Mouse (Mus musculus): Measurements from ENCODE around the gene Plk3. TPM values are rescaled to one million over a fixed set of nuclear protein-coding genes. Genes with fewer than 3 reads are reported as not detected.
A peak's percentile ranks its signal among the peaks of the same experiment; 100 is the strongest.

The Plk3 gene
- polyA plus RNA-seq, 1 experiment from 2014 or later, result 2.0 TPM

- no peak for ATAC-seq (ENCODE audit: insufficient number of reproducible peaks, low FRiP score, low TSS enrichment, low read depth)
- no peaks in the 10 kb centered on the region for H3K27me3 ChIP-seq (ENCODE audit: control insufficient read depth, insufficient read depth, low read length)
- peak overlapping the region; percentile 100 for H3K4me2 ChIP-seq (ENCODE audit: low read depth, severe bottlenecking)
- WGBS, result 82% methylated on average over 5 of the region's 5 CpGs
- H3K4me1 ChIP-seq (ENCODE audit: control insufficient read depth, insufficient read depth, low read length), result 0 out of 2 replicates have a peak, but pooled peaks cover 3% of the 10 kb centered on the region
- H3K36me3 ChIP-seq (ENCODE audit: control insufficient read depth, insufficient read depth, low read length), result no peaks in the 10 kb centered on the region
- no peak overlapping the region for H3K27ac ChIP-seq (replicated peaks; ENCODE audit: low read depth, low read length)
- H3K9me3 ChIP-seq (ENCODE audit: control insufficient read depth, low read length), result no peaks in the 10 kb centered on the region
- no peak for DNase-seq (ENCODE audit: low spot score)
- H3K9ac ChIP-seq (ENCODE audit: low read length), result peak overlapping the region; percentile 65
- peak overlapping the region; percentile 63 for H3K4me3 ChIP-seq (ENCODE audit: low read depth, low read length)
These were observed 14.1 kb downstream of the Plk3 start for GRCm38 (mm10) chr4:117119636-117120035.

GRCm38 (mm10) chr4:117117931-117118330, 15.8 kb downstream of the Plk3 start:
- Histone ChIP-seq H3K36me3 (ENCODE audit: control insufficient read depth, insufficient read depth, low read length) (no peaks in the 10 kb centered on the region), H3K9me3 (ENCODE audit: control insufficient read depth, low read length) (no peaks in the 10 kb centered on the region), H3K27ac (replicated peaks; ENCODE audit: low read depth, low read length) (no peak overlapping the region), H3K4me2 (ENCODE audit: low read depth, severe bottlenecking) (no peak overlapping the region), H3K9ac (ENCODE audit: low read length) (no peak overlapping the region), H3K27me3 (ENCODE audit: control insufficient read depth, insufficient read depth, low read length) (no peaks in the 10 kb centered on the region), H3K4me1 (ENCODE audit: control insufficient read depth, insufficient read depth, low read length) (0 out of 2 replicates have a peak, but pooled peaks cover 3% of the 10 kb centered on the region), H3K4me3 (ENCODE audit: low read depth, low read length) (no peak overlapping the region)
- no peak for ATAC-seq (ENCODE audit: insufficient number of reproducible peaks, low FRiP score, low TSS enrichment, low read depth)
- no peak for DNase-seq (ENCODE audit: low spot score)
- 95% methylated on average over 7 of the region's 7 CpGs for WGBS

- Histone ChIP-seq H3K9me3 (ENCODE audit: control insufficient read depth, low read length) (no peaks in the 10 kb centered on the region), H3K9ac (ENCODE audit: low read length) (no peak overlapping the region), H3K36me3 (ENCODE audit: control insufficient read depth, insufficient read depth, low read length) (no peaks in the 10 kb centered on the region), H3K4me2 (ENCODE audit: low read depth, severe bottlenecking) (no peak overlapping the region), H3K4me1 (ENCODE audit: control insufficient read depth, insufficient read depth, low read length) (no peaks in the 10 kb centered on the region), H3K27me3 (ENCODE audit: control insufficient read depth, insufficient read depth, low read length) (no peaks in the 10 kb centered on the region), H3K4me3 (ENCODE audit: low read depth, low read length) (no peak overlapping the region), H3K27ac (replicated peaks; ENCODE audit: low read depth, low read length) (no peak overlapping the region)
- ATAC-seq (ENCODE audit: insufficient number of reproducible peaks, low FRiP score, low TSS enrichment, low read depth) (no peak), DNase-seq (ENCODE audit: low spot score) (no peak)
- 79% methylated on average over 5 of the region's 5 CpGs for WGBS
These were observed 18.2 kb downstream of the Plk3 start for GRCm38 (mm10) chr4:117115592-117115991.

GRCm38 (mm10) chr4:117113237-117113636, 20.5 kb downstream of the Plk3 start:
- no peaks in the 10 kb centered on the region for H3K27me3 ChIP-seq (ENCODE audit: control insufficient read depth, insufficient read depth, low read length)
- ATAC-seq (ENCODE audit: insufficient number of reproducible peaks, low FRiP score, low TSS enrichment, low read depth) (no peak), DNase-seq (ENCODE audit: low spot score) (no peak)
- no peaks in the 10 kb centered on the region for H3K9me3 ChIP-seq (ENCODE audit: control insufficient read depth, low read length)
- no peak overlapping the region for H3K4me3 ChIP-seq (ENCODE audit: low read depth, low read length)
- no peak overlapping the region for H3K9ac ChIP-seq (ENCODE audit: low read length)
- no peaks in the 10 kb centered on the region for H3K4me1 ChIP-seq (ENCODE audit: control insufficient read depth, insufficient read depth, low read length)
- no peaks in the 10 kb centered on the region for H3K36me3 ChIP-seq (ENCODE audit: control insufficient read depth, insufficient read depth, low read length)
- no peak overlapping the region for H3K27ac ChIP-seq (replicated peaks; ENCODE audit: low read depth, low read length)
- 85% methylated on average over 1 of the region's 1 CpGs for WGBS
- H3K4me2 ChIP-seq (ENCODE audit: low read depth, severe bottlenecking), result 0 out of 2 replicates have a peak overlapping the region, but pooled peaks have one; percentile 17

DNA sequence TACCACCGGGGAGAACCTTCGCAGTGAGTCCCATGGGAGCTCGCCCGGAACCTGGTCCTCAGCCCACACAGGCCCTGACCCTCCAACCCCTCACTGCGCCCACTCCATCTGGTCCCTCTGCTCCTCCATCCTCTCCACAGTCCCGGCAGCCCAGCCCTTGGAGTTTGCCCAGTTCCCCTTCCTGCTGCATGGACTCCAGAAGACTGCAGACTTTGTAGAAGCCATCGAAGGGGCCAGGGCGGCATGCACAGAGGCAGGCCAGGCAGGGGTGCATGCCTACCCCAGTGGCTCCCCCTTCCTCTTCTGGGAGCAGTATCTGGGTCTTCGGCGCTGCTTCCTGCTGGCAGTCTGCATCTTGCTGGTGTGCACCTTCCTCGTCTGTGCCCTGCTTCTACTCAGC, 22.8 kb downstream of the Plk3 start:
- 92% methylated on average over 11 of the region's 11 CpGs for WGBS
- ATAC-seq (ENCODE audit: insufficient number of reproducible peaks, low FRiP score, low TSS enrichment, low read depth), result no peak
- no peaks in the 10 kb centered on the region for H3K36me3 ChIP-seq (ENCODE audit: control insufficient read depth, insufficient read depth, low read length)
- H3K4me2 ChIP-seq (ENCODE audit: low read depth, severe bottlenecking), result no peak overlapping the region
- no peak overlapping the region for H3K9ac ChIP-seq (ENCODE audit: low read length)
- H3K27me3 ChIP-seq (ENCODE audit: control insufficient read depth, insufficient read depth, low read length), result no peaks in the 10 kb centered on the region
- no peaks in the 10 kb centered on the region for H3K4me1 ChIP-seq (ENCODE audit: control insufficient read depth, insufficient read depth, low read length)
- no peak overlapping the region for H3K4me3 ChIP-seq (ENCODE audit: low read depth, low read length)
- DNase-seq (ENCODE audit: low spot score), result no peak
- H3K27ac ChIP-seq (replicated peaks; ENCODE audit: low read depth, low read length), result no peak overlapping the region
- H3K9me3 ChIP-seq (ENCODE audit: control insufficient read depth, low read length), result no peaks in the 10 kb centered on the region

DNA sequence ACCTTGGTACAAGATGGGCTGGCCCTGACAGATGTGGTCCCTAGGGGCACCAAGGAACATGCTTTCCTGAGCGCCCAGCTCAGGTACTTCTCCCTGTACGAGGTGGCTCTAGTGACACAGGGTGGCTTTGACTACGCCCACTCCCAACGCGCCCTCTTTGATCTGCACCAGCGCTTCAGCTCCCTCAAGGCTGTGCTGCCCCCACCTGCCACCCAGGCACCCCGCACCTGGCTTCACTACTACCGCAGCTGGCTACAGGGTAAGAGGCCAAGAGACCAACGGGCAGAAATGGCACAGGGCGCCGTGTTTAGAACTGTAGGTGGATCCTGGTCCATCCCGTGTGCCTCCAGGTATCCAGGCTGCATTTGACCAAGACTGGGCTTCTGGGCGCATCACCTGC, 23.5 kb downstream of the Plk3 start:
- no peak overlapping the region for H3K4me2 ChIP-seq (ENCODE audit: low read depth, severe bottlenecking)
- no peak overlapping the region for H3K9ac ChIP-seq (ENCODE audit: low read length)
- no peak for DNase-seq (ENCODE audit: low spot score)
- H3K27ac ChIP-seq (replicated peaks; ENCODE audit: low read depth, low read length), result no peak overlapping the region
- H3K4me3 ChIP-seq (ENCODE audit: low read depth, low read length), result no peak overlapping the region
- H3K27me3 ChIP-seq (ENCODE audit: control insufficient read depth, insufficient read depth, low read length), result no peaks in the 10 kb centered on the region
- WGBS, result 93% methylated on average over 13 of the region's 13 CpGs
- no peak for ATAC-seq (ENCODE audit: insufficient number of reproducible peaks, low FRiP score, low TSS enrichment, low read depth)
- H3K36me3 ChIP-seq (ENCODE audit: control insufficient read depth, insufficient read depth, low read length), result no peaks in the 10 kb centered on the region
- no peaks in the 10 kb centered on the region for H3K9me3 ChIP-seq (ENCODE audit: control insufficient read depth, low read length)
- H3K4me1 ChIP-seq (ENCODE audit: control insufficient read depth, insufficient read depth, low read length), result no peaks in the 10 kb centered on the region

DNA sequence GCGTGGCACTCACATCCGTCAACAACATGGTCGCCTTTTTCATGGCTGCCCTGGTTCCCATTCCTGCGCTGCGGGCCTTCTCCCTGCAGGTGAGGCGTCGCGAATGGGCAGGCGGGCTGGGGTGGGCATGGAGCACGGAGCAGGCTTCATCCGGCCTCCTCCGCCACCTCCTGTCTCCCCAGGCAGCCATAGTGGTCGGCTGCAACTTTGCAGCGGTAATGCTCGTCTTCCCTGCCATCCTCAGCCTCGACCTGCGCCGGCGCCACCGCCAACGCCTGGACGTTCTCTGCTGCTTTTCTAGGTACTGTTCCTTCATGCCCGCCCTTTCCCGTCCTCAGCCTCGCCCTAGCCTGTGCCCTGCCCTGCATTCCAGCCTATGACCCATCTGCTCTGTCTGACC, 24.4 kb downstream of the Plk3 start:
- no peak overlapping the region for H3K9ac ChIP-seq (ENCODE audit: low read length)
- no peak overlapping the region for H3K4me3 ChIP-seq (ENCODE audit: low read depth, low read length)
- no peak overlapping the region for H3K27ac ChIP-seq (replicated peaks; ENCODE audit: low read depth, low read length)
- no peaks in the 10 kb centered on the region; the same call in 1 of the 2 replicates for H3K36me3 ChIP-seq (ENCODE audit: control insufficient read depth, insufficient read depth, low read length)
- no peaks in the 10 kb centered on the region for H3K27me3 ChIP-seq (ENCODE audit: control insufficient read depth, insufficient read depth, low read length)
- no peaks in the 10 kb centered on the region for H3K4me1 ChIP-seq (ENCODE audit: control insufficient read depth, insufficient read depth, low read length)
- DNase-seq (ENCODE audit: low spot score) (no peak), ATAC-seq (ENCODE audit: insufficient number of reproducible peaks, low FRiP score, low TSS enrichment, low read depth) (no peak)
- no peak overlapping the region for H3K4me2 ChIP-seq (ENCODE audit: low read depth, severe bottlenecking)
- 95% methylated on average over 25 of the region's 25 CpGs for WGBS
- no peaks in the 10 kb centered on the region for H3K9me3 ChIP-seq (ENCODE audit: control insufficient read depth, low read length)

GRCm38 (mm10) chr4:117108524-117108849, 25.3 kb downstream of the Plk3 start:
- 97% methylated on average over 6 of the region's 6 CpGs for WGBS
- Histone ChIP-seq H3K9ac (ENCODE audit: low read length) (no peak overlapping the region), H3K27ac (replicated peaks; ENCODE audit: low read depth, low read length) (no peak overlapping the region), H3K4me2 (ENCODE audit: low read depth, severe bottlenecking) (no peak overlapping the region), H3K36me3 (ENCODE audit: control insufficient read depth, insufficient read depth, low read length) (no peaks in the 10 kb centered on the region; the same call in 1 of the 2 replicates), H3K4me1 (ENCODE audit: control insufficient read depth, insufficient read depth, low read length) (no peaks in the 10 kb centered on the region), H3K9me3 (ENCODE audit: control insufficient read depth, low read length) (no peaks in the 10 kb centered on the region), H3K4me3 (ENCODE audit: low read depth, low read length) (no peak overlapping the region), H3K27me3 (ENCODE audit: control insufficient read depth, insufficient read depth, low read length) (no peaks in the 10 kb centered on the region)
- DNase-seq (ENCODE audit: low spot score) (no peak), ATAC-seq (ENCODE audit: insufficient number of reproducible peaks, low FRiP score, low TSS enrichment, low read depth) (no peak)

GRCm38 (mm10) chr4:117107813-117108523, 25.8 kb downstream of the Plk3 start:
- Histone ChIP-seq H3K4me2 (ENCODE audit: low read depth, severe bottlenecking) (no peak overlapping the region), H3K4me3 (ENCODE audit: low read depth, low read length) (no peak overlapping the region), H3K9me3 (ENCODE audit: control insufficient read depth, low read length) (no peaks in the 10 kb centered on the region), H3K9ac (ENCODE audit: low read length) (no peak overlapping the region), H3K36me3 (ENCODE audit: control insufficient read depth, insufficient read depth, low read length) (no peaks in the 10 kb centered on the region; the same call in 1 of the 2 replicates), H3K4me1 (ENCODE audit: control insufficient read depth, insufficient read depth, low read length) (no peaks in the 10 kb centered on the region), H3K27me3 (ENCODE audit: control insufficient read depth, insufficient read depth, low read length) (no peaks in the 10 kb centered on the region), H3K27ac (replicated peaks; ENCODE audit: low read depth, low read length) (no peak overlapping the region)
- DNase-seq (ENCODE audit: low spot score), result no peak
- 90% methylated on average over 18 of the region's 18 CpGs for WGBS
- ATAC-seq (ENCODE audit: insufficient number of reproducible peaks, low FRiP score, low TSS enrichment, low read depth), result no peak
